Mouse (Mus musculus): ENCODE measurements around the gene Rab42. TPM values are rescaled to one million over a fixed set of nuclear protein-coding genes. Genes with fewer than 3 reads are reported as not detected.
A peak's percentile ranks its signal among the peaks of the same experiment; 100 is the strongest.

Rab42 gene
- total and polyA plus RNA-seq, 2 experiments from 2014 or later = 0.71 to 2.5 TPM

DNA sequence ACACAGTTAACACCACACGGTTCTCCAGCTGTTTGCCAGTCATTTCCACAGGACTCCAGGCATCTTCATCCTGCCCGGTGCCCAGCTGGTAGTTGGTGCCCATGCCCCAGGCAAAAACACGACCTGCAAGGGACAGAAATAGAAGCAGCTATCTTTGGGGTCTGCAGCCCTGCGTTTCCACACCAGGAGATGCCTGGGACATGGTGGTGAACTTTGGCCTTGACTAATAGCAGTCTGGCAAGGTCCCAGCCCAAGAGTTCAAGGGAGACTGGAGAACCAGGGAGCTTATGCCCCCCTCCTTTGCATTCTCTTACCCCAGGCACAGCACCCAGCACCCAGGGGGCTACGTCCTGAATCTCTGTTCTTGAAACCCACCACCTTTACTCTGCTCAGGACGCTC is 29.7 kb upstream of the Rab42 start:
- no peak overlapping the region for H3K9ac ChIP-seq
- H3K27me3 ChIP-seq (ENCODE audit: insufficient read depth, low read length) = no peaks in the 10 kb centered on the region
- no peak overlapping the region for H3K4me2 ChIP-seq (ENCODE audit: low read depth)
- DNase-seq = no peak
- no peak for ATAC-seq
- H3K9me3 ChIP-seq (ENCODE audit: low read length) = no peaks in the 10 kb centered on the region
- H3K27ac ChIP-seq (ENCODE audit: low read depth, low read length) = no peak overlapping the region
- no peak overlapping the region for H3K4me3 ChIP-seq (ENCODE audit: low read depth, low read length)
- WGBS = 91% methylated on average over 6 of the region's 6 CpGs
- peaks cover 31% of the 10 kb centered on the region for H3K36me3 ChIP-seq (ENCODE audit: insufficient read depth)
- peaks cover 7% of the 10 kb centered on the region; the same call in 1 of the 2 replicates for H3K4me1 ChIP-seq (ENCODE audit: insufficient read depth)
- TF ChIP-seq CTCF (IDR thresholded peaks at IDR 0.05; ENCODE audit: low read depth) = no peak

DNA sequence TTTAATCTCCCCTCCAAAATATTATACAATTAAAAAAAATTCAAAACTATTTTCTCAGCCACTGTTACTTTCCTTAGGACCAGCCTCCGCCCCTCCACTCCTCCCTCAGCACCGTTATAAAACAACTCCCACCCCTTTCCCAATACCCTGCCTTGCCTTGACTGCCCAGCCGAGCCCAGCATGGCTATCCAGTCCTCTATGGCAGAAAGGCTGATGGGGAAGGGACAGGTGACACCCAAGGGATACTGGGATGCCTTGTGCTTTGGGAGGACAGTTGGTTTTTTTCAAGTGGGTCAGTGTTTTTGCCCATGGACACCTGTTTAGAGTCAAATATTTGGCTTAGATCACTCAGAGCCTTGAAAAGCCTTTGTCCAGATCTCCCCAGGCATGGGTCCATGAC is 28.8 kb upstream of the Rab42 start:
- Histone ChIP-seq H3K9ac (no peak overlapping the region), H3K4me2 (ENCODE audit: low read depth) (no peak overlapping the region), H3K4me1 (ENCODE audit: insufficient read depth) (peaks cover 7% of the 10 kb centered on the region; the same call in 1 of the 2 replicates), H3K27me3 (ENCODE audit: insufficient read depth, low read length) (no peaks in the 10 kb centered on the region), H3K4me3 (ENCODE audit: low read depth, low read length) (no peak overlapping the region), H3K27ac (ENCODE audit: low read depth, low read length) (no peak overlapping the region), H3K36me3 (ENCODE audit: insufficient read depth) (peaks cover 31% of the 10 kb centered on the region), H3K9me3 (ENCODE audit: low read length) (no peaks in the 10 kb centered on the region)
- DNase-seq = no peak
- WGBS = 62% methylated on average over 3 of the region's 3 CpGs
- no peak for ATAC-seq
- no peak for TF ChIP-seq CTCF (IDR thresholded peaks at IDR 0.05; ENCODE audit: low read depth)

DNA sequence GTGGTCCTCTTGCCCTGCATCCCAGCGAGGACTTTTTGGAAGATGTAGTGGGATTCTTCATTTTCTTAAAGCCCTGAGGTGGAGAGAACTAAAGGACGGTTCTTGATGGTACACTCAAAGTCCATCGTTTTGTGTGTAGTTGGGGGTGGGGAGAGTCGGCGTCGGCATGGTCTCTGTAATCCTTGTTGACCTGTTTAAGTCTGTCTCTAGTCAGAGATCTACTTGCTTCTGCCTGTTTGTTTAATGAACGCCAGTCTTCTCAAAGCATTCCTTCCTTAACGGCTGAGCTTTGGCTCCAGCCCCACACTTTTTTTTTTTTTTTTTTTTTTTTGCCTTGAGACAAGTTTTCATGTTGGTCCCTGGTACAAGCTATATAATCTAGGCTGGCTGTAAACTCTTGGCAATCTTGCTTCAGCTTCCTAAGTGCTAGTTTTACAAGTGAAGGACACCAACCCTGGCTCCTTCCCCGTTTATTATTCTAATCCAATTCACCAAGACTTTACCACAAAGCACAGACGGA is 26.7 kb upstream of the Rab42 start:
- DNase-seq (no peak), ATAC-seq (no peak)
- Histone ChIP-seq H3K9me3 (ENCODE audit: low read length) (no peaks in the 10 kb centered on the region), H3K9ac (peak overlapping the region; percentile 91), H3K27ac (ENCODE audit: low read depth, low read length) (peak overlapping the region; percentile 84), H3K4me3 (ENCODE audit: low read depth, low read length) (peak overlapping the region; percentile 83), H3K27me3 (ENCODE audit: insufficient read depth, low read length) (no peaks in the 10 kb centered on the region), H3K4me1 (ENCODE audit: insufficient read depth) (peaks cover 7% of the 10 kb centered on the region; the same call in 1 of the 2 replicates), H3K36me3 (ENCODE audit: insufficient read depth) (peaks cover 23% of the 10 kb centered on the region), H3K4me2 (ENCODE audit: low read depth) (peak overlapping the region; percentile 73)
- 6% methylated on average over 10 of the region's 10 CpGs for WGBS
- TF ChIP-seq CTCF (IDR thresholded peaks at IDR 0.05; ENCODE audit: low read depth) = no peak

DNA sequence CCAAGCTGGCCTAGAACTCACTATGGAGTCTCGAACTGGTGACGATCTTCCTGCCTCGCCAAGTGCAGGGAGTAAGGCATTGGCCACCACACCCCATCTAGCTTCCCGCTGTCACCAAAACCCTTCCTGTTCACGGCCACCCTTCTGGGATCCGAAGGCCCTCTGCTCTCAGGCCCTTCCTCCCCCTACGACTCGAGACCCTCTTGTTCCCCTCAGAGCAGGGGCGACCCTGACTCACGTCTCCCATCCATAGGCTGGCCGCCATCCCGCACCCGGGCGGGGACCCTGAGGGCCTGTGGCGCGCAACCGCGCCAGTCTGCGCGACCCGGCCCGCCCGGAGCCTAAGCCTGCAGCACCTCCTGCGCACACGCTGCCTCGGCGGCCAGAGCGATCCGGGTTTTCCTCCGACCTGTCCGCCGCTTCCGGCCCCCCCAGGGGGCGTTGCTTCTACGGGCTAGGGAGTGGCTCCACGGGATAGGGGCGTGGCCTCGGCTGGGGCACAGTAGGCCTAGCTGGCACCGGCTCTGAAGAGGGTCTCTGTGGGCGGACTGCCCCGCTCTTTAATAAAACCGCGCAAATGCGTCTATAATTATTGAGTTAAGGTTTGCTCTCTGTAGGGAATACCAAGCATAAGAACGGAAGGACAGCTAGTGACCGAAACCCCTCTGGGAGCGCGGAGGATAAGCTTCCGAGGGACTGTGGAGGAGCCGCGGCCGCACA is 26.1 kb upstream of the Rab42 start, which contains the start of gene Trnau1ap:
Gene Trnau1ap (minus strand): TSS at position 424 of the 720 bp plus-strand sequence.
- H3K27me3 ChIP-seq (ENCODE audit: insufficient read depth, low read length) = no peaks in the 10 kb centered on the region
- H3K4me3 ChIP-seq (ENCODE audit: low read depth, low read length) = peak within 1 kb of the TSS; percentile 83
- TF ChIP-seq CTCF (IDR thresholded peaks at IDR 0.05; ENCODE audit: low read depth) = peak; percentile 33; the same call in 1 of the 2 replicates
- H3K27ac ChIP-seq (ENCODE audit: low read depth, low read length) = peak within 1 kb of the TSS; percentile 84
- ATAC-seq (peak; percentile 95), DNase-seq (peak; percentile 90)
- H3K9ac ChIP-seq = peak within 1 kb of the TSS; percentile 91
- H3K36me3 ChIP-seq (ENCODE audit: insufficient read depth) = peaks cover 23% of the 10 kb centered on the region
- no peaks in the 10 kb centered on the region for H3K9me3 ChIP-seq (ENCODE audit: low read length)
- H3K4me1 ChIP-seq (ENCODE audit: insufficient read depth) = peaks cover 7% of the 10 kb centered on the region; the same call in 1 of the 2 replicates
- peak within 1 kb of the TSS; percentile 73 for H3K4me2 ChIP-seq (ENCODE audit: low read depth)
- WGBS = under 1% methylated on average over 52 of the region's 52 CpGs

DNA sequence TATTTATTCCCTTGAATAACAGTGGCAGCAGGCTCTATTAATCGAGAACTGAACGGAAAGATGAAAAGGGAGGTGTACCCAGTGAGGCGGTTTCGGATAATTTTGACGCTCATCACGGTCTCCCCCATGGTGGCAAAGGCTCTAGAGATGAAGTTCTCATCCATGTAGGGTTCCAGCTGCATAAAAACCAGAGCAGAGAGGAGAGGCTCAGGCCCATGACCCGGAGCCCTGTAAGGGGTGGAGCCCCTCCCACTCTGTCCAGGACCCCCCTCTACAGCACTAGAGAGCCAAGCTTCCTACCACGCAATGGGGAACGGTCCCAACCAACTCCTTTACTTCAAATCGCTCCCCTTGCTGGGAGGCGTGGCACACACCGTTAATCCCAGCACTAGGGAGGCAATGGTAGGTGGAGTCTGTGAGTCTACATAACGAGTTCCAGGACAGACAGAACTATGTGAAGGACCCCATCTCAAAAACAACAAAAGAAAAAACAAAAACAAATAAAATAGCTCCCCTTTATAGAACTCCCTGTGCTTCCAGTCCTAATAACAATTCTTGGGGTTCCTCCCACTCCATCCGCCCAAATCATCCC is 25.3 kb upstream of the Rab42 start:
- Histone ChIP-seq H3K4me1 (ENCODE audit: insufficient read depth) (peaks cover 7% of the 10 kb centered on the region; the same call in 1 of the 2 replicates), H3K4me3 (ENCODE audit: low read depth, low read length) (peak overlapping the region; percentile 83), H3K4me2 (ENCODE audit: low read depth) (peak overlapping the region; percentile 73), H3K9me3 (ENCODE audit: low read length) (no peaks in the 10 kb centered on the region), H3K36me3 (ENCODE audit: insufficient read depth) (peaks cover 23% of the 10 kb centered on the region), H3K27me3 (ENCODE audit: insufficient read depth, low read length) (no peaks in the 10 kb centered on the region), H3K27ac (ENCODE audit: low read depth, low read length) (no peak overlapping the region; the same call in 1 of the 2 replicates), H3K9ac (peak overlapping the region; percentile 91)
- no peak for TF ChIP-seq CTCF (IDR thresholded peaks at IDR 0.05; ENCODE audit: low read depth)
- 39% methylated on average over 14 of the region's 14 CpGs for WGBS
- ATAC-seq (no peak), DNase-seq (peak; percentile 2)

DNA sequence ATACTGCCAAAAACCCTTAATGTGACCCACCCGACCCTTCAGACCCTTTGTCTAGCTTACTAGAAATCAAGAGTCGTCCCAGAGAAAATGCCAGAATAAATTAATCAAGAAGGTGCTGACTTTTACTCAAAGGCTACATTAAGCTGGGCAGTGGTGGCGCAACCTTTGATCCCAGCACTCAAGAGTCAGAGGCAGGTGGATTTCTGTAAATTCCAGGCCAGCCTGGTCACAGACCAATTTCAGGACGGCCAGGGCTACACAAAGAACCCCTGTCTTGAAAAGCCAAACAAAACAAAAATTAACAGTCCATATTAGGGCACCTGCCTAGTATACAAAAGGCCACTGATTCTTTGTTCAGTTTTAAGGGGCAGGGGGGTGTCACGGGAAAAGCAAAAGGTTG is 23.3 kb upstream of the Rab42 start:
- WGBS = 71% methylated on average over 5 of the region's 5 CpGs
- Histone ChIP-seq H3K27ac (ENCODE audit: low read depth, low read length) (no peak overlapping the region), H3K36me3 (ENCODE audit: insufficient read depth) (peaks cover 22% of the 10 kb centered on the region), H3K9ac (no peak overlapping the region), H3K4me2 (ENCODE audit: low read depth) (no peak overlapping the region), H3K4me3 (ENCODE audit: low read depth, low read length) (no peak overlapping the region), H3K9me3 (ENCODE audit: low read length) (no peaks in the 10 kb centered on the region), H3K4me1 (ENCODE audit: insufficient read depth) (peaks cover 7% of the 10 kb centered on the region; the same call in 1 of the 2 replicates), H3K27me3 (ENCODE audit: insufficient read depth, low read length) (no peaks in the 10 kb centered on the region)
- no peak for TF ChIP-seq CTCF (IDR thresholded peaks at IDR 0.05; ENCODE audit: low read depth)
- DNase-seq = no peak
- ATAC-seq = no peak

DNA sequence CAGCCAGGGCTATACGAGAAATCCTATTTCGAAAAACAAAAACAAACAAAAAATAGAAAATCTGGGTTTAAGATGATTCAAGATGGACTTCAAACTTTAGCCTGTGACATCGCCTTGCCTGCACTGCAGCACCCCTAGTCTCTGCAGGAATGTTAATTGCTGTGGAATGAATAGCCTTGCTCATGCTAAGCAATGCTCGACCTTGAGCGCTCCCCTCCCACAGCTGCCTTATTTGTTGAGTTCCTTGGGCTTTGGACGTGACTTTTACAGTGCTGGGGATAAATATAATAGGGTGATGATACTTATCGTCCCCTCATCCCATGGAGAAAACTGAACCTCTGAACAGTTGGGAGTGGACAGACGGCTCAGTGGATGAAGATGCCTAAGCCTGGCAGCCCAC is 12.5 kb upstream of the Rab42 start:
- Histone ChIP-seq H3K4me2 (ENCODE audit: low read depth) (no peak overlapping the region), H3K27me3 (ENCODE audit: insufficient read depth, low read length) (no peaks in the 10 kb centered on the region), H3K9me3 (ENCODE audit: low read length) (no peaks in the 10 kb centered on the region), H3K4me1 (ENCODE audit: insufficient read depth) (peaks cover under 1% of the 10 kb centered on the region; the same call in 1 of the 2 replicates), H3K4me3 (ENCODE audit: low read depth, low read length) (no peak overlapping the region), H3K9ac (no peak overlapping the region), H3K36me3 (ENCODE audit: insufficient read depth) (peaks cover 62% of the 10 kb centered on the region), H3K27ac (ENCODE audit: low read depth, low read length) (no peak overlapping the region)
- 83% methylated on average over 8 of the region's 8 CpGs for WGBS
- no peak for TF ChIP-seq CTCF (IDR thresholded peaks at IDR 0.05; ENCODE audit: low read depth)
- DNase-seq (no peak), ATAC-seq (no peak)
